Mouse (Mus musculus) urinary bladder, adult 2 months (tissue): ENCODE results near the gene H2afj. TPM values are rescaled to one million over a fixed set of nuclear protein-coding genes. Genes with fewer than 3 reads are reported as not detected.

Source experiments
- DNase-seq: peaks from one replicate; pipeline ENCODE4 v3.0.0; 2022; ENCODE audit warnings: low spot score
- polyA plus RNA-seq: library from polyadenylated mRNA; depleted of rRNA; stranded (reverse); fragments of >200 nt; gene quantifications from 2 replicates; pipeline ENCODE4 v1.2.3, GENCODE M21; 2012

H2afj gene
- polyA plus RNA-seq, 1 experiment = 198 TPM

- no peak for DNase-seq
Measured at GRCm38 (mm10) chr6:136805409-136805775, 2.7 kb upstream of the H2afj start.

DNA sequence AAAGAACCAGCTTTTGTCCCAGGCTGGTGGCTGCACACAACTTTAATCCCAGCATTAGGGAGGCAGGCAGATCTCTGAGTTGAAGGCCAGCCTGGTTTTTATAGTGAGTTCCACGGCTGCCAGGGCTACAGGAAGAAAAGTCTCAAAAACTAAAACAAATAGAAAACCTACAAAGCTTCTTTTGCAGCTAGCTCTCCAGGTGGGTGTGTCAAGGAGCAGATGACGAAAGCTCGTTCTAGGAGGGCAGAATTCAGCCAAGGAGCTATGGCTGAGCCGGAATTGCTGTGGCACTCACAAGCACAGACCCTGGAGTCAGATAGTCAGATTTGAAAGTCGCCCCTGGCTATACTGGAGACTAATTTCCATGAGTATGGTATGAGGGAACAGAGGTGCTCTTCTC is 1.2 kb upstream of the H2afj start:
- no peak for DNase-seq

DNA sequence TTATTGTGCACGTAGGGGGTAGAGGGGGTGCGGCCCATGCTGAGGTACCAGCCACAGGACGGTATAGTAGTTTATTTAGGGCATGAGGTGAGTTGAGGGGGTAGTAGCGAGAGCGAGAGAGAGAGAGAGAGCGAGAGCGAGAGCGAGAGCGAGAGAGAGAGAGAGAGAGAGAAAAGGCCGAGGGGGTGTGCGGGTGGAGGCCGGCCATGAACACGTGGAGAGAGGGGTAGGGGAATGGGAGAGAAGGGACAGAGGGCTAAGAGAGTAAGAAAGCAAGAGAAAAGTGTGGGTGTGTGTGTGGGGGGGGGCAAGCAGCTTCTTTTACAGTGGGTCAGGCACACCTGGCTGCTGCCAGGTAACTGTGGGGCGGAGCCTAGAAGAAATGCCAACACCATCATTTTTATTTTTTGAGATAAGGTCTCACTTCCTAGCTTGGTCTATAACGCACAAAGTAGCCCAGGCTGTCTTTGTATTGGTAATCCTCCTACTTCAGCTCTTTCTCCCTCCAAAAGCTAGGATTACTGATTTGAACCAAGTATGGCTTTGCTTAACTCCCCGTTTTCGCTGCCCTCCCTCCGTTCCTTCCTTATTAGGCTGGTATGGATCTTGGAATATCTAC is 540 bp upstream of the H2afj start:
- DNase-seq = no peak

DNA sequence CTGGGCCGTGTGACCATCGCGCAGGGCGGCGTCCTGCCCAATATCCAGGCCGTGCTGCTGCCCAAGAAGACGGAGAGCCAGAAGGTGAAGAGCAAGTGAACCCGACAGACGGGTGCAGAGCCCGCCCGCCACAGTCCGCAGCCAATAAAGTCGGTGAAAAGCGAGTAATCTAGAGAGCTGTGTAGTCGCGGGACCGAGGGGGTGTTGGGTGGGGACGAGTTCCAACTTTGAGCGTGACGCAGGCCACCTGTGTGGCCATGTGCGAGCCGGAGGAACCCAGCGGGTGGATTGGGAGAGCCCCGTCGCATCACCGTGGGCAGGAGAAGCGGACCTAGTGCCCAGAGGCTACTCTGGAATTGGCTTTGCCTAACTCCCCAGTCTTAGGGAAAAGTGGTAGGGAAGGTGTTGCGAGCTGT is 595 bp downstream of the H2afj start:
- DNase-seq = no peak

GRCm38 (mm10) chr6:136809077-136809476 is 1.0 kb downstream of the H2afj start:
- DNase-seq = no peak

DNA sequence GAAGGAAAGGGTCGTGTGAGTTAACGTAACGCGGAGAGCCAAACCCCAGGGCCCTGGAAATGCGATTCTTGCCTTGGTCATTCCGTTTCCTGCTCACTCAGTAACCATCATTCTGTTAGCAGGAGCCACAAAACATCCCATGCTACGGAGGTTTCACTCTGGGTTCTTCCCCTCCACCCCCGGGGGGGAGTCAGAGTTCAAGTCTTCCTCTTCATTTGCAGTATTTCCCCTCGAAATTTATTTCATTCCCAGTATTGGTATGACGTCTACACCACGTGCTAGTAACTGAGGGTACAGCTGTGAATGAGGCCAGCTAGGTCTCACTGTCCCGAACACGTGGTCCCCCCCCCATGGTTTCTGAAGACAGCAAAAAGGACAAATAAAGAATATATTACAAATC is 1.6 kb downstream of the H2afj start:
- DNase-seq = no peak

DNA sequence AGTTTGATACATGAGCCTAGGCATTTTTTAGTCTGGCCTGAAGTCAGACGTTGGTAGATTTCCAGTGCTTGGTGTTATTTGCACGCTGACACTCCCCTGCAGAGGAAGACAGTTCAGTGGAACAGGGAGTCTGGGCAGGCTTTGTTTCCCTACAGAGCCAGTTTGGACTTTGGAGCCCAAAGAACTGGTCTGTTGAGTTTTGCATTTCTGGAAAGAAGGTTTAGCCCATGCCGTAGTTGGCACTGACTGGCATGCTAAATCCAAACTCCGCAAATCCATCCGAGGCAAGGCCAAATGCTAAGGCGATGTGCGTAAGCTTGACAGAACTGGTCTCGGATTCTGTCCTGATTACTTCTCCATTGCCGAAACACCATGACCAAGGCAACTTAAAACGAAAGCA is 3.2 kb downstream of the H2afj start:
- no peak for DNase-seq

DNA sequence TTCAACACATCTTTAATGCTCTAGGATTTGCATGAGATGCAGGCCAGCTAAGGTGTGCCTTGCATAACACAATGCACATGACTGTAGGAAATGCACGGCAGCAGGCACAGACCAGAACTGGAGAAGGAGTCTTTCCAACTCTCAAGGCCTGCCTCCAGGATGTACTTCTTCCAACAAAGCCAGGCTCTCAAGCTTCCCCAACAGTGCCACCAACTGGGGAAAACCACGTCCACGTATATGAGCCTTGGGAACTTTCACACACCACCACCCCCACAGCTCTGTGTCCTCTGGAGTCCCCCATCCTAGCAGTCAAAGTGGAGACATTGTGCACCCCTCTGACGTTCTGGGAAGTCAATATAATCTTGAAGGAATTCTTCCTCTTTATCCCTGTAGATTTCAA is 5.1 kb downstream of the H2afj start:
- DNase-seq = no peak

- DNase-seq = no peak
Measured at GRCm38 (mm10) chr6:136815381-136815780, 7.3 kb downstream of the H2afj start.

DNA sequence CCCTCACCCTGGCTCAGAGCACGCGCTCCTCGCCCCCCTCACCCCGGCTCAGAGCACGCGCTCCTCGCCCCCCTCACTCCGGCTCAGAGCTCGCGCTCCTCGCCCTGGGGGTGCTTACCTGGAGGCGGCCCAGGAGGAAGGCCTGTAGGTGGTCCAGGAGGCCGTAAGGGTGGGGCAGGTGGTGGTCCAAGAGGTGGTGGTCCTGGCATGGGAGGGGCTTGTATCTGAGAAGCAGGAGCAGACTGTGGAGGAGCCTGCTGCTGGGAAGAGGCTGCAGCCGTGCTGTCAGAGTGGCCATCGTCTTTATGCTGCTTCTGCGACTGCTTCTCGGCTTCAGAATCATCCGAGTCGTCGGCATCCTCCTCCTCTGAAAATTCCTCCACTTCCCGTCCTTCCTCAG is 8.8 kb downstream of the H2afj start:
- no peak for DNase-seq

DNA sequence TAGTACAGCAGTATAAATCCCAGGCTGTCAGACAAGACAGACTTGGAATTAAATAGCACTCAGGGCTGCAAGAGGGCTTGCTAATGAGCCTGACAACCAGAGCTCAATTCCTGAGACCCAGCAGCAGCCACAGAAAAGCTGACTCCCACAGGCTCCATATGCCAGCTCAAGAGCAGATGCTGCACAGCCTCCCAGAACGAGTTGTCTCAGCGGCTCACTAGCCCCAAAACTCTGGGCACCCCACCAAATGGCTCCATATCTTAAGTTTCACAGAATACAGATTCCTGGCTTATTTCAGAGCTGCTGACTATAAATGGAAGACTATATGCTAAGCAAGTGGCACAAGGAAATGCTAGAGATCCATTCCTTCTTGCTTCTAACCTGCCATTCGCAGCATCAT is 9.5 kb downstream of the H2afj start:
- DNase-seq = no peak

DNA sequence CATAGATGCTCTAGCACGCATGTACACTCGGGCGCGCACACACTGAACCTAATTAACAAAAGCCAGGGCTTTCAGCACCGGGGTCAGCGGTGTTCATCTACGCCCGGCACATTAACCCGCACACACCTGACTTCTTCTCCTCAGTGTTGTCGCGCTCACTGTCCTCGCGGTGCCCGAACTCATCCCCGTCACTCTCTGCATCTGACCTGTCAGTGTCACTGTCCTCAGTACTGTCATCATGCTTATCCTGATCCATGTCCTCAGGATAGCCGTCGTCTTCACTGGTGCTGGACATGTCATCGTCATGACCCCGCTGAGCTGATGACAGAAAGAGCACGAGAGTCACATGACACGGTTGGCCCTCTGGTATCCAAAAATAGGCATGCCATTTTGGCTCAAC is 12.3 kb downstream of the H2afj start:
- DNase-seq = no peak

DNA sequence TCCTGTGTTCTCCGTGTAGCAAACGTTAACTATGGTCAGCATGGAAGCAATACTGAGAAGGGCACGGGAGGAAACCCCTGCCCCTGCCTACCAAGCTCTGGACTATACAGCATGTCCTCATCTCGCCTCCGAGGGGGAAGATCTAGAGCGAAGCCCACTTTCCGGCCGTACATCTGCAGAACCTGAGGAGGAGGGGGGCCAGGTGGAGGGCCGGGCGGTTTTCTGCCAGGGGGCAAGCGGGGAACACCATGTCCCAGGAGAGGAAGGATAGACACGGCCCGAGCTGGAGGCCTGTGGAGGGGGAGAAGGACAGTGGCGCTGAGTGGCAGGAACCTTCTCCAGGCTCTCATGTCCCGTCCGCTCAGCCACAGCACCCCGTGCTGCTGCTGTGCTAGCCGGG is 13.0 kb downstream of the H2afj start:
- DNase-seq = no peak

GRCm38 (mm10) chr6:136824987-136825386 is 16.9 kb downstream of the H2afj start:
- no peak for DNase-seq

DNA sequence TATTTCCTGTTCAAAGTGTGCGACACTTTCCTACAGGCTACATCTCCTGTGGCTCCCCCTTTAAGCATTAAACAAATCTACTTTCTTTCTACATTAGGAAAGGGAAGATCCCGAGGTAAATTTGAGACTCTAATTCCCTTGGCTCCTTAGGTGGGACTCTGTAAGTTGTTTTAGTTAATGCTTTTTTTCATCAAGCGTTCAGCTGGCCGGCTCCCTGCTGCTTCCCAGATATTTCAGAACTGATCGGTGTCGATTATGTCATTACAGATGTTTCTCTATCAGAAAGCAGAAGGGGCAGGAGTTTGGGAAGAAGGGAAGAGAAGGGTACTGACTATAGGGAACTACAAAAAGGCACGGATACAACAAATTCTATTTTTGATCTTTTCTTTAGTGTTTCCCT is 19.1 kb downstream of the H2afj start:
- DNase-seq = no peak

- no peak for DNase-seq
Measured at GRCm38 (mm10) chr6:136827516-136827880, 19.5 kb downstream of the H2afj start, which contains the start of gene BC049715. Gene BC049715 (plus strand): TSS chr6:136827626.

- DNase-seq = peak; percentile 94
Measured at GRCm38 (mm10) chr6:136827881-136828561, 20.0 kb downstream of the H2afj start, which contains the start of gene Wbp11. Gene Wbp11 (minus strand): TSS chr6:136828233.

GRCm38 (mm10) chr6:136828681-136829080 is 20.6 kb downstream of the H2afj start:
- no peak for DNase-seq

DNA sequence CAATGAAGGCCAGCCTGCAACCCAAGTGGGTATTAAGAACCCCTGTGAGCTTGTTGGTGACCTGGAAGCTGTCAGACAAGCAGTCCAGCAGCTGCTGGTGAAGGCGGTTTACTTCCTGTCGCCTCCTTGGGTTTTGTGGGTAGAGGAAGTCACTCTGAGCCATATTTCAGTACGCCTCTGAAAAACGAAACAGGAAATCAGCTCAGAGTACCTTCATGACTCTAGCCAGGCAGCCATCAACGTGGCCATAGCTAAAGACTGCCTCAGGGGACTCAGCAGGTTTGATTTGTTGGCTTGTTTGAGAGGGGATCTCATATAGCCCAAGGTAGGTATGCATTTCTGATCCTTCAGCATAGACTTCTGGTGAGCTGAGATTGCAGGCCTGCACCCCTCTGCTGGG is 23.7 kb downstream of the H2afj start:
- no peak for DNase-seq

- DNase-seq = no peak
Measured at GRCm38 (mm10) chr6:136835352-136835751, 27.3 kb downstream of the H2afj start, which contains the start of gene Smco3. Gene Smco3 (minus strand): TSS chr6:136835452.

DNA sequence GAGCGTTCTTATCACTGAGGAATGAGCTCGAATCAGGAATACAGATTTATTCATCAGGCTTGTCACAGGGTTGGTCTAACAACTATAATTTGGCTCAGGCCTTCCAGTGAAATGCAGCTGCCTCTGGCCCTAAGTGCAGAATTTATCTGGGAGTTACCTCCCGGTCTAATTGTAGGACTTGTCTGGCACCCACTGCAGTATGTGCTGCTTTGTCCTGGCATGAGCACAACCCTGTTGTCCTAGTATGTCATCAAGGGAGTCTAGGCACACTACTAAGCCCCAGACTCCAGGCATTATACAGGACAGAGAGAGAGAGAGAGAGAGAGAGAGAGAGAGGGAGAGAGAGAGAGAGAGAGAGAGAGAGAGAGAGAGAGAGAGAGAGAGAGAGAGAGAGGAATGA is 29.3 kb downstream of the H2afj start:
- no peak for DNase-seq

GRCm38 (mm10) chr6:136844903-136845302 is 36.9 kb downstream of the H2afj start:
- no peak for DNase-seq

DNA sequence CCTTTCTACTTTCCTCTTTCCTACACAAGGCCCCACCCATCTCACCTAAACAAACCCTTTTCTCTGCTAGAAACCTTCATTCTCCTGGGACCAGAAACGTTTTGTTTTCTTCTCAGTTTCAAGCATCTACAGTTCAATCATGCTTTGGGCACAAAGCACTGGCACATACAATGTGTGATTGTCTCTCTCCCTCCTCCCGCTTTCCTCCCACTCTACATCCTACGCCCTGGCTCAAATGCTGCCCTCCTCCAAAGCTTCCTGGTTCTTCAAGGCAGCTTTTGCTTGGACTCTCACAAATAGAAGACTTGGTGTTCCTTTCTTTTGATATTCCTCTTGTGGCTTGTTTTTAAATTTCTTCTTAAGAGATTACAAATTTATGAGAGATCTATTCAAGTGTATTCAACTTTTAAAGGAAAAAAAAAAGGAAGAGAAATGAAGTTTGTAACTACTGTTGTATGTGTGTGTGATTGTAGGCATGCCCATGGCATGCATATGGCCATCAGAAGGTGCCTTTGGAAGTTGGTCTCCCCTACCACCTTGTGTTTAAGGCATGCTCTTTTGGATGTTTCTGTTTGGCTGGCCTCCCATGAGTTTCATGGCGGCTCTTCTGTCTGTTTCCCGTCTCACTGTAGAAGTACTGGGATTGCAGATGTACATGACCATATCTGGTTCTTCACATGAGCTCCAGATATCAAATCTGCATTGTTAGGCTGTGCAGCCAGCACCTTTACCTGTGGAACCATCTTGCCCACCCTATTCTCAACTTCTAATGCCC is 37.8 kb downstream of the H2afj start:
- DNase-seq = no peak
